9 mouse cellular contexts compared by ENCODE assay signal in genomic region chr5:101538410-101539253, GRCm38 (mm10).
A peak's percentile ranks its signal among the peaks of the same experiment; 100 is the strongest.
DNase-seq lines count a peak whose midpoint lies in the region; ATAC-seq and TF ChIP-seq lines count a peak whose summit lies in the region.
"Had no signal": no experiment of that assay in that cellular context is flagged by ENCODE, and none has a peak within 500 bp of the region (broad histone marks: within the 10 kb centered on the region; RNA-seq: fewer than 3 reads in every experiment).

No protein-coding gene starts in this region.

- H3K4me1 ChIP-seq in intestine, embryonic 14.5 days (replicated peaks; ENCODE audit: control insufficient read depth, insufficient read depth, low read length): no peaks in the 10 kb centered on the region; the same call in 1 of the 2 replicates
- H3K4me1 ChIP-seq in intestine, postnatal 0 days (replicated peaks; ENCODE audit: control insufficient read depth, insufficient read depth, low read length): no peaks in the 10 kb centered on the region
- peaks cover 14% of the 10 kb centered on the region for H3K4me1 ChIP-seq in embryonic facial prominence, embryonic 13.5 days
- peaks cover 24% of the 10 kb centered on the region for H3K4me1 ChIP-seq in limb, embryonic 10.5 days
- H3K4me1 ChIP-seq in neural tube, embryonic 12.5 days: peaks cover 16% of the 10 kb centered on the region

- no peaks in the 10 kb centered on the region for H3K9me3 ChIP-seq in intestine, embryonic 14.5 days (ENCODE audit: control insufficient read depth, low read length)
- H3K9me3 ChIP-seq in intestine, postnatal 0 days (ENCODE audit: control insufficient read depth): no peaks in the 10 kb centered on the region
- H3K9me3 ChIP-seq in embryonic facial prominence, embryonic 13.5 days: no peaks in the 10 kb centered on the region
- H3K9me3 ChIP-seq in limb, embryonic 10.5 days (replicated peaks): no peaks in the 10 kb centered on the region
- H3K9me3 ChIP-seq in neural tube, embryonic 12.5 days: no peaks in the 10 kb centered on the region

- no peak for TF ChIP-seq CTCF in intestine, postnatal 0 days (IDR thresholded peaks at IDR 0.05; ENCODE audit: low read depth)
- TF ChIP-seq CTCF in layer of hippocampus, adult 2 months (conservative IDR thresholded peaks at IDR 0.05): no peak

- DNase-seq in intestine, embryonic 14.5 days (ENCODE audit: low spot score): peak; percentile 61
- peak; percentile 40 for DNase-seq in limb, embryonic 10.5 days (ENCODE audit: low spot score)
- no peak for DNase-seq in right cerebral cortex, adult 18-20 months
- DNase-seq in ovary, postnatal 36 days (ENCODE audit: low spot score): no peak
- no peak for DNase-seq in layer of hippocampus, adult 2 months (ENCODE audit: low spot score in 2 of 2)
- DNase-seq: kidney, postnatal 10 days had no signal

- peak overlapping the region; percentile 10; the same call in 1 of the 2 replicates for H3K4me3 ChIP-seq in intestine, embryonic 14.5 days (ENCODE audit: low read depth, low read length)
- H3K4me3 ChIP-seq in intestine, postnatal 0 days (ENCODE audit: low read depth, low read length): no peak overlapping the region
- peak overlapping the region; percentile 28 for H3K4me3 ChIP-seq in embryonic facial prominence, embryonic 13.5 days
- H3K4me3 ChIP-seq in limb, embryonic 10.5 days: peak overlapping the region; percentile 38
- no peak overlapping the region for H3K4me3 ChIP-seq in neural tube, embryonic 12.5 days
- no peak overlapping the region for H3K4me3 ChIP-seq in layer of hippocampus, adult 2 months

- H3K4me2 ChIP-seq in intestine, embryonic 14.5 days (ENCODE audit: low read length): peak overlapping the region; percentile 36
- no peak overlapping the region for H3K4me2 ChIP-seq in intestine, postnatal 0 days (replicated peaks; ENCODE audit: low read depth)
- H3K4me2 ChIP-seq in embryonic facial prominence, embryonic 13.5 days: peak overlapping the region; percentile 50
- peak overlapping the region; percentile 32 for H3K4me2 ChIP-seq in neural tube, embryonic 12.5 days (replicated peaks)

- no peak overlapping the region for H3K9ac ChIP-seq in intestine, embryonic 14.5 days (ENCODE audit: low read length)
- no peak overlapping the region for H3K9ac ChIP-seq in intestine, postnatal 0 days (ENCODE audit: low read depth, low read length)
- no peak overlapping the region for H3K9ac ChIP-seq in embryonic facial prominence, embryonic 13.5 days
- H3K9ac ChIP-seq in neural tube, embryonic 12.5 days: no peak overlapping the region

- H3K27ac ChIP-seq in intestine, embryonic 14.5 days (ENCODE audit: low read depth): no peak overlapping the region
- H3K27ac ChIP-seq in intestine, postnatal 0 days (ENCODE audit: low read depth, low read length): no peak overlapping the region
- no peak overlapping the region for H3K27ac ChIP-seq in embryonic facial prominence, embryonic 13.5 days
- H3K27ac ChIP-seq in limb, embryonic 10.5 days: no peak overlapping the region
- no peak overlapping the region for H3K27ac ChIP-seq in neural tube, embryonic 12.5 days
- no peak overlapping the region for H3K27ac ChIP-seq in layer of hippocampus, adult 2 months

- no peaks in the 10 kb centered on the region for H3K36me3 ChIP-seq in intestine, embryonic 14.5 days (ENCODE audit: control insufficient read depth, insufficient read depth, low read length)
- H3K36me3 ChIP-seq in intestine, postnatal 0 days (ENCODE audit: control insufficient read depth, insufficient read depth): no peaks in the 10 kb centered on the region
- H3K36me3 ChIP-seq in embryonic facial prominence, embryonic 13.5 days: no peaks in the 10 kb centered on the region
- no peaks in the 10 kb centered on the region for H3K36me3 ChIP-seq in limb, embryonic 10.5 days
- no peaks in the 10 kb centered on the region for H3K36me3 ChIP-seq in neural tube, embryonic 12.5 days

- WGBS in intestine, embryonic 14.5 days: 4% methylated on average over 24 of the region's 24 CpGs
- WGBS in intestine, postnatal 0 days: 6% methylated on average over 24 of the region's 24 CpGs
- WGBS in embryonic facial prominence, embryonic 13.5 days: 2% methylated on average over 24 of the region's 24 CpGs
- WGBS in limb, embryonic 10.5 days: 5% methylated on average over 24 of the region's 24 CpGs
- WGBS in neural tube, embryonic 12.5 days: 2% methylated on average over 24 of the region's 24 CpGs

- peaks cover 56% of the 10 kb centered on the region for H3K27me3 ChIP-seq in intestine, embryonic 14.5 days (replicated peaks; ENCODE audit: control insufficient read depth, insufficient read depth, low read length)
- H3K27me3 ChIP-seq in intestine, postnatal 0 days (replicated peaks; ENCODE audit: control insufficient read depth, insufficient read depth, low read length): peaks cover 39% of the 10 kb centered on the region
- peaks cover 74% of the 10 kb centered on the region for H3K27me3 ChIP-seq in embryonic facial prominence, embryonic 13.5 days
- H3K27me3 ChIP-seq in limb, embryonic 10.5 days (ENCODE audit: low read depth, poor library complexity, severe bottlenecking): peaks cover 77% of the 10 kb centered on the region
- peaks cover 91% of the 10 kb centered on the region for H3K27me3 ChIP-seq in neural tube, embryonic 12.5 days (replicated peaks)

- ATAC-seq in intestine, embryonic 14.5 days (replicated peaks; ENCODE audit: low FRiP score, low TSS enrichment, low read depth): no peak
- ATAC-seq in intestine, postnatal 0 days: no peak
- ATAC-seq in embryonic facial prominence, embryonic 13.5 days (ENCODE audit: insufficient number of reproducible peaks, insufficient read depth, low FRiP score, low TSS enrichment, low read depth): no peak
- ATAC-seq in neural tube, embryonic 12.5 days (ENCODE audit: low FRiP score, low read depth): peak; percentile 30; the same call in 1 of the 2 replicates

Comparison
In these comparisons a context has a peak if more than half of its experiments do, and no peak if none do; other contexts are left out.
1. H3K4me3 ChIP-seq: peak in intestine, embryonic 14.5 days (single experiment), embryonic facial prominence, embryonic 13.5 days (single experiment) and limb, embryonic 10.5 days (single experiment); none in intestine, postnatal 0 days (single experiment), neural tube, embryonic 12.5 days (single experiment) and layer of hippocampus, adult 2 months (single experiment).
2. DNase-seq: peak in intestine, embryonic 14.5 days (single experiment) and limb, embryonic 10.5 days (single experiment); none in right cerebral cortex, adult 18-20 months (single experiment), ovary, postnatal 36 days (single experiment) and layer of hippocampus, adult 2 months (0 of 2).